Mouse (Mus musculus): ENCODE measurements around the gene Vmn2r89. TPM values are rescaled to one million over a fixed set of nuclear protein-coding genes. Genes with fewer than 3 reads are reported as not detected.
"Not testable (repeated sequence)": the region's sequence is repeated elsewhere in the genome, so short reads cannot be mapped to it uniquely, and the experiment has no call there.

Gene Vmn2r89
- total RNA-seq (2021) = not detected

DNA sequence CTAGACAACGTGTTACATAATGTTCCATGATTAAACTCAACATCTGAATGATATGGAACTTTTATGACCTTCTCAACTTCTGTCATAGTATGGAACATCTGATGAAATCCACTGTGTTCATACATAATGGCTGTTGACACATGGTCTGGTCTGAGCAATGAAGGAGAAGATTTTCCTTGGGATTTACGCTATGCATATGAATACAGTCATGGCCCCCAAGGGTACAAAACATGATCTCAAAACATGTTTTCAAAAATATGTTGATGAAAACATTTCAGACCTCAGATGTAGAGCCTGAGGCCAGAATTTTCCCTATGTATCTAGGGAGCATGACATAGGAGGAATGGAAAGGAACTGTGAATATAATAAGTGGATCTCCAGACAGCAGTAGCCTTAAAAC is at the start of gene Vmn2r89:
Vmn2r89 (plus strand) TSS at position 301 of the 400 bp plus-strand sequence.
- intact Hi-C loops (cut with DNase I); DNase-seq: not testable (repeated sequence)

DNA sequence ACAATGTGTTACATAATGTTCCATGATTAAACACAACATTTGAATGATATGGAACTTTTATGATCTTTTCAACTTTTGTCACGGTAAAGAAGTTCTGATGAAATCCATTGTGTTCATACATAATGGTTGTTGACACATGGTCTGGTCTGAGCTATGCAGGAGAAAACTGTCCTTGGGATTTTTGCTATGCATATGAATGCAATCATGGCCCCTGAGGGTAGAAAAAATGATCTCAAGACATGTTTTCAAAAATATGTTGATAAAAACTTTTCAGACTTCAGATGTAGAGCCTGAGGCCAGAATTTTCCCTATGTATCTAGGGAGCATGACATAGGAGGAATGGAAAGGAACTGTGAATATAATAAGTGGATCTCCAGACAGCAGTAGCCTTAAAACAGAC is 41.1 kb upstream of the Vmn2r89 start, which contains the start of gene Vmn2r88:
Vmn2r88 (plus strand) TSS at position 301 of the 400 bp plus-strand sequence.
- no peak for DNase-seq
- intact Hi-C loops (cut with DNase I) = no loop called here

DNA sequence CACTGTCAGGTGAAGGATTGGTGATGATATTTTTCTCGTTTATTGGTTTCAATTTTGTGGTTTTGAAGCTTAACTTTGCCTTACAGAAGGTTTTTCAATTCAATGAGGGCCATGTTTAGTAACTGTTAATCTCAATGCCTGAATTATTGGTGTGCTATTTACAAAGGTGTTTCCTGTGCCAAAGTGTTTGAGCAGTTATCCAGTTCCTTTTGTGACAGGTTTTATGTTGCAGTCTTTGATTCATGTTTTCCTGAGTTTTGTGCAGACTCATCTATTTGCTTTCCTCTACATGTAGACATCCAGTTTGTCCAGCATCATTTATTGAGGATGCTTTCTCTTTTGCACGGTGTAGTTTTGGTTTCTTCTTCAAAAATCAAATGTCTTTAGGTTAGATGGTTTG is 27.8 kb upstream of the Vmn2r89 start:
- DNase-seq = no peak
- intact Hi-C loops (cut with DNase I) = no loop called here

DNA sequence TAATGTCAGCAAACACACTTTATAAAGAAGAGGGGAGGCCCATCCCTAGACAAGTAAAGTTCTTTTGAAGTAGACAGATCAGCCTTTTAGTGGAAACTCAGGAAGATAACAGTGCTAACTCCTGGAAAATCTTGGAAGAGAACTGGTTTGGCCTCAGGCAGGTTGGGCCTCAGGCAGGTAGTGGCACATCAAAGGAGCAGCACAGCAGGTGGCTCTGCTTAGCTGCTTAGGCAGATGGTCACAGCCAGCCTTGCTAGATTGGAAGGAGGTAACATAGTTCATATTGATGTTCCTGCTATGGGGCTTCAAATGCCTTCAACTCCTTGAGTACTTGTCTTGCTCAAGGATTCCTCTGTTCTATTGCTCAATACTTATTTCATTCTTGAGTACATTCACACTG is 21.5 kb upstream of the Vmn2r89 start:
- DNase-seq; intact Hi-C loops (cut with DNase I): not testable (repeated sequence)

DNA sequence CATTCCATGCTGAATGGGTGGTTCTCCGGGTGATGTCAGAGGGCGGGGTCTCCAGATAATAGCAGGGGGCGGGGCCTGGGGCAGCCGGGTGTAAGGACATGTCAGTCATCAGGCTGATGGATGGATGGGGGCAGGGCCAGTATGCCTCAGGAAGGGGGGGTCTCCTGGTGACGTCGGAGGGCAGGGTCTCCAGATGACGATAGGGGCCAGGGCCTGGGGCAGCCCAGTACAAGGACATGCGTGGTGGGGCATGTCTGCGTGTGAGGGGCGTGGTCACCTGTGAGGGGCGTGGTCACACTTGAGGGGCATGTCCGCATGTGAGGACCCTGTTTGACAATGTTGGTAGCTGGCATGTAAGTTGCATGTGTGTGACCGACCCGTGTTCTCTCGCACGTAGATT is 17.1 kb upstream of the Vmn2r89 start:
- DNase-seq = no peak
- intact Hi-C loops (cut with DNase I) = no loop called here

DNA sequence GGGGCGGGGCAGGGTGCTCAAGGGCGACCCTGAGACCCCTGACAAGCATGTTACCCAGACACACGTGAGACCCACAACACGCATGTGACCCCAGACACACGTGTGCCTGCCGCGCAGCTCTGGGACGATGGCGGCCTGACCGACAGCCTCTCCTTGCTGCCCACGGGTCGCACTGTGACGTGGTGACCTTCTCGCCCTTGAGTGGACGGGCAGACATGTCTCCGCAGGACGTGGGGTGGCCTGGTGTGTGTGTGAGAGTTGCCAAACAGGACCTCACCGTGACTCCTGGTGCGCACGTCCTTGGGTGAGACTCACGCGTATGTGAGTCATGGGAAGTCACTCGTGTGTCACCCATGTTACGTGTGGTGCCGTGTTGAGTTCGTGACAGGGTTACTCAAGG is 16.6 kb upstream of the Vmn2r89 start:
- intact Hi-C loops (cut with DNase I) = no loop called here
- no peak for DNase-seq

DNA sequence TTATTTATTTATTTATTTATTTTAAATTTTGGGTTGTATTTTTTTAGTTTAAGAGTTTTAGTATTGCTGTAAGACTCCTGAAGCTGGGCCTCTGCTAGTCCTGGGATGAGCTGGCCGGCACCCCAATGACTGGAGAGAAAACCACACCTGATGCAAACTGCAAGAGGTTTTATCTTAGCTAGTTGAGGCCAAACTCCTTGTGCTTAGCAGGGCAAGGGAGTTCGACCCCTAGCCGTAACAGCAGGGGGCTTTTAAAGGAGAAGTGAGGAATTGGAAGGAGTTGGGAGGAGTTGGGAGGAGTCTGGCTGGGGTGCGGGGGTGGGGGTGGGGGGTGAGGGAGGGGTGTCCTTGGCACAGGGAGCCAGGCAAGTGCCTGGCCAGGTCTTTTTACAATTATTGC is 12.7 kb upstream of the Vmn2r89 start:
- intact Hi-C loops (cut with DNase I) = no loop called here
- DNase-seq = no peak

DNA sequence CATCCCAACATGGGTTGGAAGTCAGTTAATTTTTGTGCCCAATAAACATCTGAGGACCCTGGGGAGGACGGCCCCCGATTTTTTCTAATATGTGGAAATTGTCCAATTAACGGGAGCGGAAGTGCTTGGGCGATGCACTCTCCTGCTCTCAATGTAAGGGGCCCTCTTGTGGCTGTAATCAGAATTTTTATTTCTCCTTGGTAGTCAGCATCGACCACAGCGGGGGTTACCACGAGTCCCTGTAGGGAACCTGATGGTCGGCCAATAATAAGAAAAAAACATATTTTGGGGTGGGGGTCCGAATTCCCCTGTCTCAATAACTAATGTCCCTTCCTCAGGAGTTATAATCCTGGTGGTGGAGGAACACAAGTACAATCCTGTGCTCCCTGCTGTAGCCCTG is 28.6 kb downstream of the Vmn2r89 start:
- DNase-seq = not testable (repeated sequence)
- intact Hi-C loops (cut with DNase I) = loop anchor here (5.0 to 10.0 kb wide), 2 partner anchors 305 to 378 kb away; no protein-coding TSS in a partner anchor

DNA sequence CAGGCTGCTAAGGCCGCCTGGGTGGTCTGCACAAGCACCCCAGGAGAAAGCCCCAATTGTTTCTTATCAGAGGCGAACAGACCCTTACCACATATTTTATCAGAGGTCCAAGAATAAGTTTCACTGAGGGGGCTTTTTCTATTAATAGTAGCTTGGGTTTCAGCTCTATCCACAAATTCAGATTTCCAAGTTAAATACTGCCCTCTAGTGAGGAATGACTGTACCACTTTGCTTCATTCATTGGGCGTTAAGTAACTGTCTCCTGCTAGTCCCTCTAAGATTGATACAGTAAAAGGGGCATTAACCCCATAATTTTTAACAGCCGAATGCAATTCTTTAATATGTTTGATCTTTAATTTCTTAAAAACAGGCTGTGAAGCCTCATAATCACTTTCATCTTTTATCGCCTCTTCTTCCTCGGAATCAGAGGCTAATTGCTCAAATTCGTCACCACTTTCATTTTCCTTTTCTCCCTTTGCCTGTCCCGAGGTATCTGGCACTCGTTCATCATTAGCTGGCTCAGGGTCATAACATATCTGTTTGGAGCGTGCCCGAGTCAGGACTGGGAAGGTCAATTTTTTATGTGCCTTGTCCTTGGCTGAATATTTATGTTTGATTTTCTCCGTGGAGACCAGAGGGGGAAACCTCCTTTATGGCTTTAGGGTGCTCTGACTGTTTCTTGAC is 29.8 kb downstream of the Vmn2r89 start:
- DNase-seq = not testable (repeated sequence)
- intact Hi-C loops (cut with DNase I) = loop anchor here (5.0 to 10.0 kb wide), 2 partner anchors 307 to 379 kb away; no protein-coding TSS in a partner anchor

DNA sequence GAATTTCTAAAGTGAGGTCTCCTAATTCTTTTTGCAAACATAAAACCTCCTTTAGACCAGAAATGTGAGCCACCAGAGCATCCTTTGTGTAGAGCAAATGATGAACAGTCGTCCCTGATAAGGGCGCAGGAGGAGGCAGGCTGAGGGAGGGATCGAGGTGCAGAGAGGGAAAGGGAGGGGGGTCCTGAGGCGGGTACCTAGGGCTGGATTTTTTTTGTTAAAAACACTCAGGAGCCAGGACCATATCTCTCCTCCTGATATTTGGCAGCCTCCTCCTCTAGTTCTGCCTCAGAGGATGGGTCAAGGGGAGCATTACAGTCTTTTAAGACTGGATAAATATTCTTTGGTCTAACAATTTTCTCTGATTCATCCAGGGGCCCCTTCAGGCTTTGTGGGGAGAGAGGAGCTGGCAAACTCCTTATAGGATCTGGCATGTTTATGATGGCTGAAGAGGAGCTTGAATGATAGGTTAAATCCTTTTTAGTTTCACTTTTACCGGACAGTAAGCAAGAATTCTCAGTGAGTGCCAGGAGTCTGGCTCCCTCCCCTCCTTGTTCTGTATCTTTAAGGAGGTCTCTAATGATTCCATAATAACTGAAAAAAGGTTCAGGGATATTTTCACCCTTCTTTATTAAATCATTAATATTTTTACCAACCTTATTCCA is 30.5 kb downstream of the Vmn2r89 start:
- intact Hi-C loops (cut with DNase I) = loop anchor here (5.0 to 10.0 kb wide), 2 partner anchors 307 to 380 kb away; no protein-coding TSS in a partner anchor
- no peak for DNase-seq

DNA sequence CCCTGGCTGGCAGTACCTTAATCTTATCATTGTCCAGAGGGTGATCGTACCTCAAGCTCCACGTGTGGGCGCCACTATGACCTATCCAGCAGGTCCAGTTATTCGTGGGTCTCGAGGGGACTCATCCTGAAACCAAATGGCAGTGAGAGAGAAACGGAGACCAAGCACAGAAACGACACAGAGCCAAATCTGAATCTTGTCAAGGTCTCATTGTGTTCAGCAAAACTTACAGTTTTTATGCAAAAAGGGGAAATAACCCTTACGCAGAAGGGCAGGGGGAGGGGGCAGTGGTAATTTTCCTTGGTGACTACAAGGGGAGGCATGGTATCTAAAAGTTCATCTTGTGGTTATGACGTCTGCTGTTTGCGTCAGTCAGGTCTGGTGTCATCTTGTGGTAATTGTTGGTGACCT is 31.3 kb downstream of the Vmn2r89 start:
- intact Hi-C loops (cut with DNase I) = loop anchor here (5.0 to 10.0 kb wide), 2 partner anchors 308 to 381 kb away; no protein-coding TSS in a partner anchor
- not testable (repeated sequence) for DNase-seq

DNA sequence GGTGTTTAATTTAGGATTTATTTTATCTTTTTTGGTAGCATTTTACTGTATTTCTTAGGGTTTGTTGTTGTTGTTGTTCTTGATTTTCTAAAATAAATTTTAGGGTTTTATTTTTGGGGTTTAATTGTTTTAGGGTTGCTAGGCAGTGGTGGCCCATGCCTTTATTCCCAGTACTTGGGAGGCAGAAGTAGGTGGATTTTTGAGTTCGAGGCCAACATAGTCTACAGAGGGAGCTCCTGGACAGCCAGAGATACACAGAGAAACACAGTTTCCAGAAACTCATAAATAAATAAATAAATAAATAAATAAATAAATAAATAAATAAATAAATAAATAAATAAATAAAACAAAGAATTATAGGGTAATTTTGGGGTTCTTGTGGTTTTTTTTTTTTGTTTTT is 32.0 kb downstream of the Vmn2r89 start:
- no peak for DNase-seq
- intact Hi-C loops (cut with DNase I) = loop anchor here (5.0 to 10.0 kb wide), 2 partner anchors 309 to 381 kb away; no protein-coding TSS in a partner anchor

DNA sequence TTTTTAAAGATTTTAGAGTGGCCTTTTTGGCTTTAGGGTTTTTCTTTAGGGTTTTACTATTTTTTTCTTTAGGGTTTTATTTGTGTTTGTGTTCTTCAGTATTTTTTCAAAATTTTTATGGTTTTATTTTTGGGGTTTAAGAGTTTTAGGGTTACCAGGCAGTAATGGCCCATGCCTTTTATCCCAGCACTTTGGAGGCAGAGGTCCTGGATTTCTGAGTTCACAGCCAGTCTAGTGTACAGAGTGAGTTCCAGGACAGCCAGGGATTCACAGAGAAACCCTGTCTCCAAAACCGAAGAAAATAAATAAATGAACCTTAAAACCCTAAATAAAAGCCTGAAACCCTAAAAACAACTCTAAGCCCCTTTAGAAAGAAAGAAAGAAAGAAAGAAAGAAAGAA is 34.5 kb downstream of the Vmn2r89 start:
- intact Hi-C loops (cut with DNase I) = loop anchor here (10.0 kb wide), 1 partner anchor 311 kb away; no protein-coding TSS in a partner anchor

DNA sequence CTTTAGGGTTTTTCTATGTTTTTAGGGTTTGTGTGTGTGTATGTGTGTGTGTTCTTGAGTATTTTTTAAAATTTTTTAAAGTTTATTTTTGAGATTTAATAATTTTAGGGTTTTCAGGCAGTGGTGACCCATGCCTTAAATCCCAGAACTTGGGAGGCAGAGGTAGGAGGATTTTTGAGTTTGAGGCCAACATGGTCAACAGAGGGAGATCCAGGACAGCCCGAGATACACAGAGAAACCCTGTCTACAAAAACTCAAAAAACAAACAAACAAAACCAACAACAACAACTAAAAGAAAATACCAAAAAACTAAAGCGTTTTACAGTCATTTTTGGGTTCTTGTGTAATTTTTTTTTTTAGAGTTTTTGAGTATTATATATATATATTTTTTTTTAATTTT is 44.1 kb downstream of the Vmn2r89 start:
- DNase-seq = no peak
- intact Hi-C loops (cut with DNase I) = no loop called here

More for the DNA sequence above, 34.5 kb downstream of the Vmn2r89 start:
- no peak for DNase-seq

DNA sequence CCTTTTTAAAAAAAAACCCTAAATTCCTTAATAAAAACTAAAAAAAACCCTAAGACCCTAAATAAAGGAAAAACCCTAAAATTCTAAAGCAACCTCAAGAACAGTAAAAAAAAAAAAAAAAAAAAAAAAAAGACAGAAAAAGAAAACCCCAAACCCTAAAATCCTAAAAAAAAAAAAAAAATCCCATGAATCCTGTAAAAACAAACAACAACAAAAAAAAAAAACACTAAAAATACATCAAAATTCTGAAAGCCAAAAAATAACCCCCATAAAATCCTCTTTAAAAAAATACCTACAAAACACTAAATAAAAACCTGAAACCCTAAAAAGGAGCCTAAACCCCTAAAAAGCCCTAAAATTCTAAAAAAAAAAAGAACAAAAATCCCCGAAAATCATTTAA is 45.3 kb downstream of the Vmn2r89 start:
- intact Hi-C loops (cut with DNase I) = no loop called here

DNA sequence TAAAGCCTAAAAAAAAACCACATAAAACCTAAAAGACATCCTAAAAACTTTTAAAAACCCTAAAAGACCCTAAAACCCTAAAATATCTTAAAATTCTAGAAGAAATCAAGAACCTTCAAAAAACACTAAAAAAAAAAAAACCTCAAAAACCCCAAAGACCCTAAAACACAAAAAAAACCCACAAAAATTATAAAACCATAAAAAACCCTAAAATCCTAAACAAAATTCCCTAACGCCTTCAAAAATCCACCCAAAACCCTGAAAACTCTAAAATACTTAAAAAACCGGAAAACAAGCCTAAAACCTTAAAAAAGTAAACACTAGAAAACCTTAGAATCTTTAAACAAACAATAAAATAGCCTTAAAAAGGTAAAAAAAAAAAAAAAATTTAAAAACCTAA is 46.3 kb downstream of the Vmn2r89 start:
- DNase-seq = no peak
- intact Hi-C loops (cut with DNase I) = no loop called here

More for the DNA sequence above, 45.3 kb downstream of the Vmn2r89 start:
- DNase-seq = no peak

DNA sequence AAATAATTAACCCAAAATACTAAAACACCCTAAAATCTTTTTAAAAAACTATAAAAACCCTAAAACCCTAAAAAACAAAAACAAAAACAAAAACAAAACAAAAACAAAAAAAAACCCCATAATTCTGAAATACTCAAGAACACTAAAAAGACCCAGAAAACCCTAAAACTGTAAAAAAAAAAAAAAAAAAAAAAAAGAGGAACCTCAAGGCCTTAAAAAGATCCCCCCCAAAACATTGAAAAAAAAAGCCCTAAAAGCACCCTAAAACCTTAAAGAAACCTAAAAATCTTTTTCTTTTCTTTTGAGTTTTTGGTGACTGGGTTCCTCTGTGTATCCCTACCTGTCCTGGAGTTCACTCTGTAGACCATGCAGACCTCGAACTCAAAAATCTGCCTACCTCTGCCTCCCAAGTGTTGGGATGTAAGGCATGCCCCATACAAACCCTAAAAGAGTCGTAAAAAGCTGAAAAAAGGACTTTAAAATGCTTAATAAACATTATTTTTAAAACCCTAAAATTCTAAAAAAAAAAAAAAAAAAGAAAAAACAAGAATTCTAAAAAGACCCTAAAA is 48.1 kb downstream of the Vmn2r89 start:
- DNase-seq = no peak
- intact Hi-C loops (cut with DNase I) = no loop called here

DNA sequence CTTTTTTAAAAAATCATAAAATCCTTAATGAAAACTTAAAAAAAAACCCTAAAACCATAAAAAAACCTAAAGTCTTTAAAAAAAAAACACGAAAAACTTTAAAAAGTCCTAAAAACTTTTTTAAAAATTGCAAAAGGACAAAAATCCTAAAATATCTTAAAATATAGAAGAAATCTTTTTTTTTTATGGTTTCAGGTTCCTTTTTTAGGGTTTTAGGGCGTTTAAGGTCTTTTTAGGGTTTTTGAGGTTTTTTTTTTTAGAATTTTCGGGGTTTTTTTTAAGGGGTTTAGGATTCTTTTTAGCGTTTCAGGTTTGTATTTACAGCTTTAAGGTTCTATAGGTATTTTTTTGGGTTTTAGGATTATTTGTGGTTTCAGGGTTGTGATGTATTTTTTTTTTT is 48.8 kb downstream of the Vmn2r89 start:
- intact Hi-C loops (cut with DNase I) = no loop called here
- DNase-seq = no peak

DNA sequence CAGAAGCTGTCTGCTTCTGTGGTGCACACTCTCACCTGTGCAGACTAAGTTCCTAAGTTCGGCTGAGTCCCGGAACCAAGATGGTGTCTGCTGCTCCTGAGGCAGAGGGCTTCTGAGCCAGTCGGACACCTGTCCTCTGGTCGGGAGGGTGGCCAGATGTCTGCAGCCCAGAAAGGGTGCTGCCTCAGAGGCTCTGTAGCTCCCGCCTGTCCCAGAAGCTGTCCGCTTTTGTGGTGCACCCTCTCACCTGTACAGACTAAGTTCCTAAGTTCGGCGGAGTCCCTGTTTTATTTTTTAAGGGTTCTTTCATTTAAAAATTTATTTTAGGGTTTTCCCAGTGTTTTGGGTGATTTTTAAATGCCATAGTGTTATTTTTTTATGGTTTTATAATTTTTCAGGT is 55.8 kb downstream of the Vmn2r89 start:
- DNase-seq = no peak
- intact Hi-C loops (cut with DNase I) = no loop called here

Measured in heart, postnatal 36 days (tissue).